Mouse (Mus musculus): ENCODE results near the gene Phf23. TPM values are rescaled to one million over a fixed set of nuclear protein-coding genes. Genes with fewer than 3 reads are reported as not detected.

Gene Phf23
- polyA plus RNA-seq, 1 experiment from 2014 or later: 75.0 TPM

DNA sequence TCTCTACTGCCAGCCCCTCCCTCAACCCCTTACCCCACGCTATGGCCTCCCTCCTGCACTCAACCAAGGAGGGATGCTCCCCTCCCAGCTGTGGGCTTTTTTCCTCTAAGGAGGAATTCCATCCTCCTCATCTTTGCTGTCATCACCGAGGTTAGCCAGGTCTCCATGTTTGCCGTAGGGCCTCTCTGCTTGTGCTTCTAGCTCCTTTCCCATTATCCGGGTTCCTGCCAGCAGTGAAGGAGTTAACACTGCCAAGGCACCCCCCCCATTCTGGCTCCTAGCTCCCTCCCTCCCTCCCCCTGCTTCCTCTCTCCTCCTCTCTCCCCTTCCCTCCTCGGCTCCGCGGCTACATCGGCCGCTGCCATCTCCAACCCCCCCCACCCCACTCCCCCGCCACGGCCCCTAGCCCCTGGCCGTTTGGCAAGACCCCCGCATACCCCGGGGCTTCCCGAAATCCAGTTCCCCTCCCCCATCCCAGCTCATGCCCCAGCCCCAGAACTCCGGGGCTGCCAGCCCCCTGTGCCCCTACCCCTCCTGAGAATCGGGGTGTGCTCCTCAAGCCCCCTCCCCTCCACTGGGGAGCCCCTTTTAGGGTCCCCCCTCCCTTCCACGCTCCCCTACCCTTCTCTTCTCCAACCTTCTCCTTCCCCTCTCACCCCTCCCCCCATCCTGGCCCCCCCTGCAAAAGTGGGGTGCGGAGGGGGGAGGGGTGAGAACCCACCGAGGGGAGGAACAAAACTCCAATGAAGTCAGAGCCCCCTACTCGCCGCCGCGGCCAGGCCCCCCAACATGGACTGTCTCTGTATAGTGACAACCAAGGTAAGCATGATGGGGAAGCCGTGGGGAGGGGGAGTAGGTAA is 22.8 kb downstream of the Phf23 start:
- no peak for ATAC-seq (ENCODE audit: borderline replicate concordance, extremely low read depth, low FRiP score, low TSS enrichment)
- Histone ChIP-seq H3K27me3 (0 out of 2 replicates have a peak, but pooled peaks cover 2% of the 10 kb centered on the region), H3K4me2 (peak overlapping the region; percentile 76), H3K9me3 (no peaks in the 10 kb centered on the region), H3K36me3 (no peaks in the 10 kb centered on the region), H3K27ac (peak overlapping the region; percentile 85), H3K4me1 (peaks cover 67% of the 10 kb centered on the region), H3K9ac (peak overlapping the region; percentile 77), H3K4me3 (peak overlapping the region; percentile 60)
- WGBS: 1% methylated on average over 22 of the region's 25 CpGs

DNA sequence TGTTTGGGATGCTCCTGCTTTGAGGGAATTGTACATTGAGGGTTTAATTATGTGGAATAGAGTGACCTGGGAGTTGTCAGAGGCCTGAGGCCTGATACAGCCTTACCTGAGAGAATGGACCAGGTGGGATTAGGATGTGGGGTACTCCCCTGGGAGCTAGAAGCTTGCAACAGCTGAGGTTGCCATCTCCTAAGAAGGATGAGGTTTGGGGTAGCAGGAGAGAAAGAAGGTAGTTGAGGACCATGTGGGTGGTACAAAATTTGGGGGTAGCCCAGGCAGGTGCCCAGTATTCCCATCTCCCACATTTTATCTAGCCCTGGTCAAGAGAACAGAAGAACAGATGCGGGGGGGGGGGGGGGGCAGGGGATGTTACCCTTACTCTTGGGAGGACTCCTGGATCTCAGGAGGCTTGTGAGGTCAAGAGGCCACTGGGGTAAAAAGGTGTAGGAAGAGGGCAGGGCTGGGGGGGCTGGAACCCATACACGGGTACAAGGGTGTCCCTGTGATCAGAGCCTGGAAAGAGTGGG is 24.0 kb downstream of the Phf23 start:
- ATAC-seq (ENCODE audit: borderline replicate concordance, extremely low read depth, low FRiP score, low TSS enrichment): no peak
- Histone ChIP-seq H3K27ac (peak overlapping the region; percentile 72; the same call in 1 of the 2 replicates), H3K27me3 (0 out of 2 replicates have a peak, but pooled peaks cover 6% of the 10 kb centered on the region), H3K36me3 (no peaks in the 10 kb centered on the region), H3K9ac (0 out of 2 replicates have a peak overlapping the region, but pooled peaks have one; percentile 77), H3K4me3 (peak overlapping the region; percentile 60), H3K9me3 (no peaks in the 10 kb centered on the region), H3K4me2 (peak overlapping the region; percentile 76), H3K4me1 (peaks cover 69% of the 10 kb centered on the region)
- WGBS: 20% methylated on average over 2 of the region's 2 CpGs

- Histone ChIP-seq H3K27ac (peak overlapping the region; percentile 72), H3K4me1 (peaks cover 69% of the 10 kb centered on the region), H3K9me3 (no peaks in the 10 kb centered on the region), H3K9ac (no peak overlapping the region), H3K36me3 (no peaks in the 10 kb centered on the region), H3K4me3 (peak overlapping the region; percentile 60), H3K4me2 (peak overlapping the region; percentile 76), H3K27me3 (0 out of 2 replicates have a peak, but pooled peaks cover 6% of the 10 kb centered on the region)
- 14% methylated on average over 8 of the region's 8 CpGs for WGBS
- ATAC-seq (ENCODE audit: borderline replicate concordance, extremely low read depth, low FRiP score, low TSS enrichment): no peak
These were observed 24.6 kb downstream of the Phf23 start for GRCm38 (mm10) chr11:70020022-70020631.

GRCm38 (mm10) chr11:70020731-70021263 is 25.2 kb downstream of the Phf23 start:
- WGBS: 2% methylated on average over 8 of the region's 8 CpGs
- Histone ChIP-seq H3K27me3 (0 out of 2 replicates have a peak, but pooled peaks cover 6% of the 10 kb centered on the region), H3K4me1 (peaks cover 67% of the 10 kb centered on the region), H3K4me3 (peak overlapping the region; percentile 60), H3K4me2 (peak overlapping the region; percentile 76), H3K9me3 (no peaks in the 10 kb centered on the region), H3K36me3 (no peaks in the 10 kb centered on the region), H3K27ac (peak overlapping the region; percentile 72), H3K9ac (0 out of 2 replicates have a peak overlapping the region, but pooled peaks have one; percentile 28)
- ATAC-seq (ENCODE audit: borderline replicate concordance, extremely low read depth, low FRiP score, low TSS enrichment): peak; percentile 84

- Histone ChIP-seq H3K9me3 (no peaks in the 10 kb centered on the region), H3K27ac (peak overlapping the region; percentile 62), H3K36me3 (no peaks in the 10 kb centered on the region), H3K4me3 (peak overlapping the region; percentile 60), H3K9ac (0 out of 2 replicates have a peak overlapping the region, but pooled peaks have one; percentile 28), H3K4me1 (peaks cover 74% of the 10 kb centered on the region), H3K27me3 (0 out of 2 replicates have a peak, but pooled peaks cover 6% of the 10 kb centered on the region), H3K4me2 (peak overlapping the region; percentile 76)
- ATAC-seq (ENCODE audit: borderline replicate concordance, extremely low read depth, low FRiP score, low TSS enrichment): peak; percentile 78
- 2% methylated on average over 40 of the region's 40 CpGs for WGBS
These were observed 25.9 kb downstream of the Phf23 start for GRCm38 (mm10) chr11:70021264-70022132.

- H3K4me3 ChIP-seq: peak overlapping the region; percentile 35
- peak overlapping the region; percentile 10; the same call in 1 of the 2 replicates for H3K27ac ChIP-seq
- peak overlapping the region; percentile 18 for H3K9ac ChIP-seq
- WGBS: 5% methylated on average over 29 of the region's 29 CpGs
- H3K36me3 ChIP-seq: no peaks in the 10 kb centered on the region
- no peaks in the 10 kb centered on the region for H3K9me3 ChIP-seq
- peak overlapping the region; percentile 59 for H3K4me2 ChIP-seq
- peaks cover 6% of the 10 kb centered on the region; the same call in 1 of the 2 replicates for H3K27me3 ChIP-seq
- no peak for ATAC-seq (ENCODE audit: borderline replicate concordance, extremely low read depth, low FRiP score, low TSS enrichment)
- H3K4me1 ChIP-seq: peaks cover 80% of the 10 kb centered on the region
These were observed 28.0 kb downstream of the Phf23 start for GRCm38 (mm10) chr11:70023481-70024150.

DNA sequence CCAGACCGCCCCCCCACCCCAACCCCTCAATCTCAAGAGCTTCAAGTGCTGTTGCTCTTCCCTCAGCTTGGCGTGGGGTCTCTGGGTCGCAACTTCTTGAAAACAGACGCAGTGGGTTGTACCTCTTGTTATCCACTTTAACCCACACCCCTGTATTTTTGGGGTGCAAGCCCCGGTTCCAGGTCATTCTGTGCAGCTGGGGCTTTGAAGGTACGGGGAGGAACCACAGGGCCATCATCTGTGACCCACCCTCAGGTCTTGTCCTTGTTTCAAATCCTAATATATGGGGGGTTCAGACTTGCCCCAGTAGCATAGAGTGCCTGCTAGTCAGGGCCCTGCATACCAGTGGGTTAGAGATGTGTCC is 28.6 kb downstream of the Phf23 start:
- H3K27ac ChIP-seq: 0 out of 2 replicates have a peak overlapping the region, but pooled peaks have one; percentile 10
- WGBS: 16% methylated on average over 6 of the region's 6 CpGs
- peaks cover 80% of the 10 kb centered on the region for H3K4me1 ChIP-seq
- ATAC-seq (ENCODE audit: borderline replicate concordance, extremely low read depth, low FRiP score, low TSS enrichment): no peak
- peak overlapping the region; percentile 35 for H3K4me3 ChIP-seq
- peaks cover 6% of the 10 kb centered on the region; the same call in 1 of the 2 replicates for H3K27me3 ChIP-seq
- H3K4me2 ChIP-seq: peak overlapping the region; percentile 59
- peak overlapping the region; percentile 18; the same call in 1 of the 2 replicates for H3K9ac ChIP-seq
- H3K9me3 ChIP-seq: no peaks in the 10 kb centered on the region
- no peaks in the 10 kb centered on the region for H3K36me3 ChIP-seq

GRCm38 (mm10) chr11:70026689-70027088 is 31.1 kb downstream of the Phf23 start:
- H3K9ac ChIP-seq: 0 out of 2 replicates have a peak overlapping the region, but pooled peaks have one; percentile 11
- peak; percentile 65 for ATAC-seq (ENCODE audit: borderline replicate concordance, extremely low read depth, low FRiP score, low TSS enrichment)
- peaks cover 10% of the 10 kb centered on the region for H3K36me3 ChIP-seq
- WGBS: 7% methylated on average over 19 of the region's 19 CpGs
- H3K27ac ChIP-seq: peak overlapping the region; percentile 50; the same call in 1 of the 2 replicates
- H3K4me3 ChIP-seq: peak overlapping the region; percentile 37
- peaks cover 6% of the 10 kb centered on the region; the same call in 1 of the 2 replicates for H3K27me3 ChIP-seq
- H3K4me2 ChIP-seq: peak overlapping the region; percentile 59
- H3K9me3 ChIP-seq: no peaks in the 10 kb centered on the region
- H3K4me1 ChIP-seq: peaks cover 71% of the 10 kb centered on the region

- ATAC-seq (ENCODE audit: borderline replicate concordance, extremely low read depth, low FRiP score, low TSS enrichment): no peak
- Histone ChIP-seq H3K9me3 (no peaks in the 10 kb centered on the region), H3K36me3 (peaks cover 17% of the 10 kb centered on the region), H3K27me3 (peaks cover 6% of the 10 kb centered on the region; the same call in 1 of the 2 replicates), H3K4me2 (peak overlapping the region; percentile 59), H3K27ac (peak overlapping the region; percentile 64), H3K4me3 (peak overlapping the region; percentile 37), H3K4me1 (peaks cover 67% of the 10 kb centered on the region), H3K9ac (no peak overlapping the region)
- 36% methylated on average over 9 of the region's 9 CpGs for WGBS
These were observed 31.8 kb downstream of the Phf23 start for GRCm38 (mm10) chr11:70027397-70027796.

GRCm38 (mm10) chr11:70028401-70029129 is 33.0 kb downstream of the Phf23 start:
- WGBS: 15% methylated on average over 12 of the region's 12 CpGs
- peaks cover 3% of the 10 kb centered on the region; the same call in 1 of the 2 replicates for H3K27me3 ChIP-seq
- peaks cover 59% of the 10 kb centered on the region for H3K4me1 ChIP-seq
- H3K4me2 ChIP-seq: peak overlapping the region; percentile 56
- H3K27ac ChIP-seq: peak overlapping the region; percentile 59
- H3K4me3 ChIP-seq: peak overlapping the region; percentile 23
- H3K9ac ChIP-seq: no peak overlapping the region
- ATAC-seq (ENCODE audit: borderline replicate concordance, extremely low read depth, low FRiP score, low TSS enrichment): no peak
- no peaks in the 10 kb centered on the region for H3K9me3 ChIP-seq
- peaks cover 25% of the 10 kb centered on the region for H3K36me3 ChIP-seq
